Mouse (Mus musculus) forebrain, embryonic 16.5 days (tissue): ENCODE results near the gene Pygm. TPM values are rescaled to one million over a fixed set of nuclear protein-coding genes. Genes with fewer than 3 reads are reported as not detected.
A peak's percentile ranks its signal among the peaks of the same experiment; 100 is the strongest.

Source experiments
- ATAC-seq: fragments of 200-750 bp; cut with Nextera tagmentation; 2 replicates; pipeline ENCODE4 v1.8.0; 2017; ENCODE audit warnings: mild to moderate bottlenecking, moderate library complexity
- H3K27ac ChIP-seq: fragments of 300-500 bp; sonication (generic); 2 replicates; pipeline ENCODE4 v1.5.1; 2014; ENCODE audit warnings: low read length, control low read depth
- H3K27me3 ChIP-seq: fragments of 300-500 bp; sonication (generic); replicated peaks from 2 replicates; pipeline ENCODE4 v1.6.1; 2014; ENCODE audit warnings: low read length; ENCODE audit not compliant: control insufficient read depth, insufficient read depth
- H3K36me3 ChIP-seq: fragments of 300-500 bp; sonication (generic); 2 replicates; pipeline ENCODE4 v1.6.1; 2014; ENCODE audit not compliant: control insufficient read depth, insufficient read depth
- H3K4me1 ChIP-seq: fragments of 300-500 bp; sonication (generic); replicated peaks from 2 replicates; pipeline ENCODE4 v1.6.1; 2014; ENCODE audit warnings: low read length; ENCODE audit not compliant: control insufficient read depth, insufficient read depth
- H3K4me2 ChIP-seq: fragments of 300-500 bp; sonication (generic); 2 replicates; pipeline ENCODE4 v1.6.1; 2014; ENCODE audit warnings: mild to moderate bottlenecking, low read length, control low read depth
- H3K4me3 ChIP-seq: fragments of 300-500 bp; sonication (generic); replicated peaks from 2 replicates; pipeline ENCODE4 v1.5.1; 2014; ENCODE audit warnings: mild to moderate bottlenecking, low read length, control low read depth
- H3K9ac ChIP-seq: fragments of 300-500 bp; sonication (generic); replicated peaks from 2 replicates; pipeline ENCODE4 v1.6.1; 2014; ENCODE audit warnings: low read depth, low read length, control low read depth
- H3K9me3 ChIP-seq: fragments of 300-500 bp; sonication (generic); 2 replicates; pipeline ENCODE4 v1.6.1; 2016; ENCODE audit warnings: low read length; ENCODE audit not compliant: control insufficient read depth
- WGBS: fragments of 180-500 bp; shearing (Covaris S2); extraction: QIAGEN DNeasy Blood & Tissue Kit; methylation state at CpG from one replicate; pipeline ENCODE4 v1.1.7; 2014; 5-methylcytosine and 5-hydroxymethylcytosine counted together
- polyA plus RNA-seq: library from polyadenylated mRNA; unstranded; fragments of >200 nt; fragmentation: Nextera tagmentation; extraction: Ambion mirVana; gene quantifications from 2 replicates; pipeline ENCODE4 v1.2.1, GENCODE M21; 2015

Pygm gene
- polyA plus RNA-seq, 1 experiment from 2014 or later, result 2.8 TPM

DNA sequence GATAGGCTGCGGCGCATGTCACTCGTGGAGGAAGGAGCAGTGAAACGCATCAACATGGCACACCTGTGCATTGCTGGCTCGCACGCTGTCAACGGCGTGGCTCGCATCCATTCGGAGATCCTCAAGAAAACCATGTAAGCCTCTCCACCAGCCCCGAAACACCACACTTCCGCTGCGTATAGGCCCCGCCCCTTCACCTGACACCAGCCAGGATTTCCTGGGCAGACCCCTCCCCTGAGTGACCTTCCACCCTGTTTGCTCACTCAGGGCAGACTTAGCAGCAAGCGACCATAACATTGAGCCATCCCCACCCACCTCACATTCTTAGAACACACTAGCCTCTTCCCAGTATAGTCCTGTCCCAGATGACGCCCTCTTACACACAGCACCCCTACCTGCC lies 5.6 kb downstream of the Pygm start:
- peak overlapping the region; percentile 30 for H3K4me3 ChIP-seq
- H3K27me3 ChIP-seq, result no peaks in the 10 kb centered on the region
- H3K36me3 ChIP-seq, result no peaks in the 10 kb centered on the region
- no peak overlapping the region for H3K27ac ChIP-seq
- peaks cover 7% of the 10 kb centered on the region for H3K4me1 ChIP-seq
- ATAC-seq, result no peak
- H3K9ac ChIP-seq, result peak overlapping the region; percentile 41; the same call in 1 of the 2 replicates
- no peaks in the 10 kb centered on the region for H3K9me3 ChIP-seq
- WGBS, result 7% methylated on average over 16 of the region's 16 CpGs
- peak overlapping the region; percentile 46 for H3K4me2 ChIP-seq

DNA sequence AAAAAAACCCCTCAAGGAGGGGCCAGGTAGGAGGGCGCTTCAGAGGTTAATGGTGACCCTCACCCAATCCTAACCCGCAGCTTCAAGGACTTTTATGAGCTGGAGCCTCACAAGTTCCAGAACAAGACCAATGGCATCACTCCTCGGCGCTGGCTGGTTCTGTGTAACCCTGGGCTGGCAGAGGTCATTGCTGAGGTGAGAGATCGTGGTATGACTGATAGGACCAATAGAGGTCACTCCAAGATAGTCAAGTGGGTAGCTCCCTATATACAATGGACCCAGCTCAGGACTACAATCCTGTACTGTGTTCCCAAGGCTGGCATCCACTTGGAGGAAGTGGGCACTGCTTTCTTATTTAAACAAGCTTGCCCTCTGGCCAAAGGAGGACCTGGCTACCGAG lies 6.1 kb downstream of the Pygm start:
- Histone ChIP-seq H3K9me3 (no peaks in the 10 kb centered on the region), H3K36me3 (no peaks in the 10 kb centered on the region), H3K4me3 (no peak overlapping the region), H3K27me3 (no peaks in the 10 kb centered on the region), H3K9ac (no peak overlapping the region), H3K4me1 (peaks cover 7% of the 10 kb centered on the region), H3K4me2 (no peak overlapping the region), H3K27ac (no peak overlapping the region)
- no peak for ATAC-seq
- 68% methylated on average over 6 of the region's 6 CpGs for WGBS

DNA sequence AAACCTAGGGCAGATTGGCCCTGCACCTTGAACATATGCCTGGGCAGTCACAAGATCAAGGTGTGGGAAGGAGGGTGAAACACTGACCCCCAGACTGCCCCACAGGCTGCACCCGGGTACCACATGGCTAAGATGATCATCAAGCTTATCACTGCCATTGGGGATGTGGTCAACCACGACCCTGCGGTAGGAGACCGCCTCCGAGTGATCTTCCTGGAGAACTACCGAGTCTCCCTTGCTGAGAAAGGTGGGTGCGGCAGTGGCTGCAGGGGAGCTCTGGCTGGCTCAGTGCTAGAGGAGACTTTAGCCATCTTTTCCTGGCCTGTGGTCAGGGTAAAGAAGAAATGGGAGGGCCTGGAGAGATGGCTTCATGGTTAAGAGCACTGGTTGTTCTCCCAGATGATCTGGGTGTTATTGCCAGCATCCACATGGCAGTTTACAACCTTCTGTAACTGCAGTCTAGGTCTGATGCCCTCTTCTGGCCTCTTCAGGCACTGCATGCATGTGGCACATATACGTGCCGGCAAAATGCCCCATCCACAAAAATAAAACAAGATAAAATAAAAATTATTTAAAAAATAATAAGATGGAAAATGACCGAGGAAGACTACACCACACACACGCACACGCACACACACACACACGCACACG lies 8.7 kb downstream of the Pygm start:
- H3K27me3 ChIP-seq, result no peaks in the 10 kb centered on the region
- 95% methylated on average over 14 of the region's 14 CpGs for WGBS
- ATAC-seq, result no peak

DNA sequence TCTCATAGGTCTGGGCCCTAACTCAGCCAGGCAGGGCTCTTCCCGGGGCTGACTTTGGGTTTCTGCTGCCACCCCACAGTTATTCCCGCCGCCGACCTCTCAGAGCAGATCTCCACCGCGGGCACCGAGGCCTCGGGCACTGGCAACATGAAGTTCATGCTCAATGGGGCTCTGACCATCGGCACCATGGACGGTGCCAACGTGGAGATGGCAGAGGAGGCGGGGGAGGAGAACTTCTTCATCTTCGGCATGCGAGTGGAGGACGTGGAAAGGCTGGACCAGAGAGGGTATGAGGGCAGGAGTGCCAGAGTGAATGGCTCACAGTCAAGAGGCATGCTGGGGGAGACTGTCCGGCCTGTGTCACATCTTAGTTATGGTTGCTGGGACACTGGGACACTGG lies 9.4 kb downstream of the Pygm start:
- Histone ChIP-seq H3K4me1 (peaks cover 13% of the 10 kb centered on the region), H3K4me2 (no peak overlapping the region), H3K36me3 (no peaks in the 10 kb centered on the region), H3K27me3 (no peaks in the 10 kb centered on the region), H3K9me3 (no peaks in the 10 kb centered on the region), H3K4me3 (no peak overlapping the region), H3K9ac (no peak overlapping the region), H3K27ac (no peak overlapping the region)
- ATAC-seq, result no peak
- whole genome bisulfite sequencing, result 93% methylated on average over 16 of the region's 16 CpGs

More for the DNA sequence above, 8.7 kb downstream of the Pygm start:
- no peaks in the 10 kb centered on the region for H3K9me3 ChIP-seq
- H3K4me1 ChIP-seq, result peaks cover 7% of the 10 kb centered on the region
- no peak overlapping the region for H3K9ac ChIP-seq
- H3K27ac ChIP-seq, result no peak overlapping the region
- H3K4me2 ChIP-seq, result no peak overlapping the region
- no peaks in the 10 kb centered on the region for H3K36me3 ChIP-seq
- no peak overlapping the region for H3K4me3 ChIP-seq

DNA sequence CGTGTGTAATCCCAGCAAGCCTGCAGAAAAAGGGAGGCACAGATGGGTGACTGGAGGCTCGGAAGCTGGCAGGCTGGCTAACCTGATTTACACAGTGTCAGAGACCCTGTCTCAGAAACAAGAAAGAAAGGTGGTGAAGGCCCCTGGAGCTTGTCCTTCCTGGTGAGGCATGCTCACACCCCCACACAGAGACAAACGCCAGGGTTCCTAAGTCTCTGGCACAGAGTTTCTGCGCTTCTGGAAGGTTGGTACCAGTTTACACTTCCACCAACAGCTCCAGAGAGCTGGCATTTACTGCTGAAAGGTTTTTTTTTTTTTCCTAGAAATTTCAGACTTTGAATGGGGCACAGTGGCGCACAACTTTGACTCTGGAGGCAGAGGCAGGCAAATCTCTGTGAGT lies 12.0 kb downstream of the Pygm start:
- ATAC-seq, result no peak
- H3K36me3 ChIP-seq, result no peaks in the 10 kb centered on the region
- H3K4me3 ChIP-seq, result no peak overlapping the region
- peaks cover 27% of the 10 kb centered on the region for H3K4me1 ChIP-seq
- H3K9me3 ChIP-seq, result no peaks in the 10 kb centered on the region
- 75% methylated on average over 5 of the region's 5 CpGs for WGBS
- H3K27me3 ChIP-seq, result peaks cover 10% of the 10 kb centered on the region
- no peak overlapping the region for H3K27ac ChIP-seq
- no peak overlapping the region for H3K9ac ChIP-seq
- no peak overlapping the region for H3K4me2 ChIP-seq

- Histone ChIP-seq H3K27me3 (peaks cover 10% of the 10 kb centered on the region), H3K4me3 (no peak overlapping the region), H3K4me2 (no peak overlapping the region), H3K4me1 (peaks cover 33% of the 10 kb centered on the region), H3K36me3 (no peaks in the 10 kb centered on the region), H3K9ac (no peak overlapping the region), H3K9me3 (no peaks in the 10 kb centered on the region), H3K27ac (no peak overlapping the region)
- WGBS, result 90% methylated on average over 22 of the region's 22 CpGs
- ATAC-seq, result no peak
Observed at GRCm38 (mm10) chr19:6397582-6398249, 13.5 kb downstream of the Pygm start.

- peaks cover 10% of the 10 kb centered on the region for H3K27me3 ChIP-seq
- under 1% methylated on average over 38 of the region's 39 CpGs for WGBS
Observed at GRCm38 (mm10) chr19:6398447-6399284, 14.5 kb downstream of the Pygm start.

GRCm38 (mm10) chr19:6399285-6400095 lies 15.3 kb downstream of the Pygm start, which contains the start of gene Rasgrp2:
Gene Rasgrp2 (plus strand): TSS chr19:6399340.
- Histone ChIP-seq H3K4me3 (peak within 1 kb of the TSS; percentile 68), H3K9ac (peak within 1 kb of the TSS; percentile 65), H3K36me3 (no peaks in the 10 kb centered on the region), H3K4me2 (peak within 1 kb of the TSS; percentile 94), H3K9me3 (no peaks in the 10 kb centered on the region), H3K27ac (peak within 1 kb of the TSS; percentile 62), H3K4me1 (peaks cover 33% of the 10 kb centered on the region), H3K27me3 (peaks cover 10% of the 10 kb centered on the region)
- ATAC-seq, result peak; percentile 49
- under 1% methylated on average over 61 of the region's 87 CpGs for WGBS

More at GRCm38 (mm10) chr19:6398447-6399284, 14.5 kb downstream of the Pygm start:
- no peaks in the 10 kb centered on the region for H3K36me3 ChIP-seq
- peak overlapping the region; percentile 65 for H3K9ac ChIP-seq
- H3K4me3 ChIP-seq, result peak overlapping the region; percentile 68
- ATAC-seq, result peak; percentile 73
- H3K4me1 ChIP-seq, result peaks cover 33% of the 10 kb centered on the region
- peak overlapping the region; percentile 62 for H3K27ac ChIP-seq
- H3K4me2 ChIP-seq, result peak overlapping the region; percentile 94
- no peaks in the 10 kb centered on the region for H3K9me3 ChIP-seq
